Comparison of ENCODE assay signal across 11 mouse cellular contexts in the genomic region with DNA sequence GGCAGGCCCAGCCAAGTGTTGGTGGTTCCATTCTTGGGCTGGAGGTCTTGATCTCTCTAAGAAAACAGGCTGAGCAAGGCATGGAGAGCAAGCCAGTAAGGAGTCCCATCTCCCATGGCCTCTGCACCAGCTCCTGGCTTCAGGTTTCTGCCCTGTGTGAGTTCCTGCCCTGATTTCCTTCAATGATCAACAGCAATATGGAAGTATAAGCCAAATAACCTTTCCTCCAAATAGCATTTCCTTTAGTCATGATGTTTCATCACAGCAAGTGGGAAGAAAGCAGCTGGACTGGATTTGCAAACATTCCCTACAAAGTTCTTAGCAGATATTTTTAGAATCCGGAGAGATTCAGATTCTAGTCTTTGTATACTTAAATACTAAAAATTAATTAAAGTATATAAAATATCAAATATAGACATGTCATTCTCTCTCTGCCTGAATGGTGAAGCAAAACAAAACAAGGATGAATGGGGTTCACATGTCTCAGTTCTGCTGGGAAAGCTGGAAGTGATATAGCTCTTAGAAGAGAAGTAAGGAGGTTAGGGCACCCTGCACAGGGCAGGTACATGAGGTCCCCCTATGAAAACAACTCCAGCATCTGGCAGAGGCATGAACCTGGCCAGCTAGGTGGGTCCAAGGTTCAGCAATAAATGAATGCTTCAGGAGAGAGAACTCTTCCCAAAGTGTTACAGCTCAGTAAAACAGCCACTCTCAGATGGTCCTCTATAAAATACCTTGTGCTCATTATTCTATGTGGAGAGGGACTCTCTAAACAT. TPM values are rescaled to one million over a fixed set of nuclear protein-coding genes. Genes with fewer than 3 reads are reported as not detected.
DNase-seq lines count a peak whose midpoint lies in the region; ATAC-seq and TF ChIP-seq lines count a peak whose summit lies in the region.
"Had no signal": no experiment of that assay in that cellular context is flagged by ENCODE, and none has a peak within 500 bp of the region (broad histone marks: within the 10 kb centered on the region; RNA-seq: fewer than 3 reads in every experiment).

No protein-coding gene starts in this region.

- H3K36me3 ChIP-seq in heart, embryonic 11.5 days (ENCODE audit: control insufficient read depth, insufficient read depth, low read length) = no peaks in the 10 kb centered on the region
- H3K36me3 ChIP-seq in intestine, postnatal 0 days (ENCODE audit: control insufficient read depth, insufficient read depth) = no peaks in the 10 kb centered on the region
- H3K36me3 ChIP-seq: hindbrain, embryonic 10.5 days; lung, embryonic 15.5 days had no signal

- DNase-seq in heart, adult 8-10 months (ENCODE audit: low spot score) = peak; percentile 53
- DNase-seq in urinary bladder, postnatal 14 days (ENCODE audit: low spot score) = peak; percentile 14
- DNase-seq in urinary bladder, postnatal 4 days (ENCODE audit: low spot score in 2 of 2) = no peak
- DNase-seq in layer of hippocampus, adult 9-11 months = no peak
- DNase-seq: cerebellum, postnatal 36 days had no signal

- no peaks in the 10 kb centered on the region for H3K9me3 ChIP-seq in heart, embryonic 11.5 days (replicated peaks; ENCODE audit: control insufficient read depth, low read length)
- H3K9me3 ChIP-seq in intestine, postnatal 0 days (ENCODE audit: control insufficient read depth) = no peaks in the 10 kb centered on the region
- H3K9me3 ChIP-seq: hindbrain, embryonic 10.5 days; lung, embryonic 15.5 days had no signal

- no peak overlapping the region for H3K9ac ChIP-seq in heart, embryonic 11.5 days (ENCODE audit: low read depth, low read length)
- H3K9ac ChIP-seq in intestine, postnatal 0 days (ENCODE audit: low read depth, low read length) = no peak overlapping the region
- H3K9ac ChIP-seq: lung, embryonic 15.5 days had no signal

- H3K4me3 ChIP-seq in heart, embryonic 11.5 days (ENCODE audit: low read depth, low read length) = no peak overlapping the region
- H3K4me3 ChIP-seq in intestine, postnatal 0 days (ENCODE audit: low read depth, low read length) = no peak overlapping the region
- H3K4me3 ChIP-seq: hindbrain, embryonic 10.5 days; layer of hippocampus, adult 2 months; lung, embryonic 15.5 days had no signal

- 81% methylated on average over 1 of the region's 1 CpGs for WGBS in heart, embryonic 11.5 days (ENCODE audit: insufficient replicate concordance)
- 65% methylated on average over 1 of the region's 1 CpGs for WGBS in intestine, postnatal 0 days

- H3K4me1 ChIP-seq in heart, embryonic 11.5 days (ENCODE audit: control insufficient read depth, insufficient read depth, low read length) = 0 out of 2 replicates have a peak, but pooled peaks cover 3% of the 10 kb centered on the region
- H3K4me1 ChIP-seq in intestine, postnatal 0 days (replicated peaks; ENCODE audit: control insufficient read depth, insufficient read depth, low read length) = no peaks in the 10 kb centered on the region
- H3K4me1 ChIP-seq: hindbrain, embryonic 10.5 days; lung, embryonic 15.5 days had no signal

- no peaks in the 10 kb centered on the region for H3K27me3 ChIP-seq in heart, embryonic 11.5 days (ENCODE audit: control insufficient read depth, insufficient read depth, low read length)
- no peaks in the 10 kb centered on the region for H3K27me3 ChIP-seq in intestine, postnatal 0 days (replicated peaks; ENCODE audit: control insufficient read depth, insufficient read depth, low read length)
- H3K27me3 ChIP-seq: lung, embryonic 15.5 days had no signal

- H3K27ac ChIP-seq in heart, embryonic 11.5 days (ENCODE audit: low read depth, low read length) = no peak overlapping the region
- H3K27ac ChIP-seq in intestine, postnatal 0 days (ENCODE audit: low read depth, low read length) = no peak overlapping the region
- H3K27ac ChIP-seq: hindbrain, embryonic 10.5 days; layer of hippocampus, adult 2 months; lung, embryonic 15.5 days had no signal

- no peak overlapping the region for H3K4me2 ChIP-seq in heart, embryonic 11.5 days
- no peak overlapping the region for H3K4me2 ChIP-seq in intestine, postnatal 0 days (replicated peaks; ENCODE audit: low read depth)
- H3K4me2 ChIP-seq: lung, embryonic 15.5 days had no signal

- no peak for ATAC-seq in heart, embryonic 11.5 days (replicated peaks; ENCODE audit: insufficient number of reproducible peaks, low FRiP score, low TSS enrichment)
- peak; percentile 80 for ATAC-seq in intestine, postnatal 0 days
- no peak for ATAC-seq in erythroid progenitor cell, adult 5-6 weeks (replicated peaks; ENCODE audit: low FRiP score, poor library complexity, severe bottlenecking)

- no peak for TF ChIP-seq CTCF in intestine, postnatal 0 days (IDR thresholded peaks at IDR 0.05; ENCODE audit: low read depth)

RNA-seq across cellular contexts. Expression of a gene that starts 37.6 kb away (rescaled TPM):
- total RNA-seq in heart, adult 8-10 months (2022) = 10 to 100 TPM; 13.8 to 26.4 (median 22.7) TPM
- polyA plus RNA-seq in heart, embryonic 11.5 days (2014; fragmentation: Nextera tagmentation; extraction: Ambion mirVana) = 4.0 and 4.6 TPM in 2 replicates
- 37.4 and 39.2 TPM in 2 replicates for polyA plus RNA-seq in intestine, postnatal 0 days (2015; fragmentation: Nextera tagmentation; extraction: Ambion mirVana)
- total RNA-seq in erythroid progenitor cell, adult 5-6 weeks (2015; ENCODE audit: low replicate concordance) = 31.9 and 62.3 TPM in 2 replicates
- total RNA-seq in erythroid progenitor cell, adult 5-6 weeks (2017; ENCODE audit: low replicate concordance) = 114 and 117 TPM in 2 replicates

Comparison
In these comparisons a context has a peak if more than half of its experiments do, and no peak if none do; other contexts are left out.
1. DNase-seq: peak in heart, adult 8-10 months (single experiment) and urinary bladder, postnatal 14 days (single experiment); none in urinary bladder, postnatal 4 days (0 of 2) and layer of hippocampus, adult 9-11 months (single experiment).